Mouse (Mus musculus) adrenal gland, adult 18-20 months (tissue): ENCODE results near the gene Ifnar2. TPM values are rescaled to one million over a fixed set of nuclear protein-coding genes. Genes with fewer than 3 reads are reported as not detected.

Experiments
- DNase-seq, 2 experiments: peaks; one replicate each; pipeline ENCODE4 v3.0.0; 2021 to 2022; ENCODE audit warnings: low spot score in 2 of 2
- total RNA-seq, 2 experiments: library from RNA; stranded (reverse); gene quantifications; 1 replicate in 1 of 2; 2 replicates in 1 of 2; pipeline ENCODE4 v1.2.3; 2021

Gene Ifnar2
- total RNA-seq, 2 experiments from 2014 or later, result 99.5 to 102 TPM

DNA sequence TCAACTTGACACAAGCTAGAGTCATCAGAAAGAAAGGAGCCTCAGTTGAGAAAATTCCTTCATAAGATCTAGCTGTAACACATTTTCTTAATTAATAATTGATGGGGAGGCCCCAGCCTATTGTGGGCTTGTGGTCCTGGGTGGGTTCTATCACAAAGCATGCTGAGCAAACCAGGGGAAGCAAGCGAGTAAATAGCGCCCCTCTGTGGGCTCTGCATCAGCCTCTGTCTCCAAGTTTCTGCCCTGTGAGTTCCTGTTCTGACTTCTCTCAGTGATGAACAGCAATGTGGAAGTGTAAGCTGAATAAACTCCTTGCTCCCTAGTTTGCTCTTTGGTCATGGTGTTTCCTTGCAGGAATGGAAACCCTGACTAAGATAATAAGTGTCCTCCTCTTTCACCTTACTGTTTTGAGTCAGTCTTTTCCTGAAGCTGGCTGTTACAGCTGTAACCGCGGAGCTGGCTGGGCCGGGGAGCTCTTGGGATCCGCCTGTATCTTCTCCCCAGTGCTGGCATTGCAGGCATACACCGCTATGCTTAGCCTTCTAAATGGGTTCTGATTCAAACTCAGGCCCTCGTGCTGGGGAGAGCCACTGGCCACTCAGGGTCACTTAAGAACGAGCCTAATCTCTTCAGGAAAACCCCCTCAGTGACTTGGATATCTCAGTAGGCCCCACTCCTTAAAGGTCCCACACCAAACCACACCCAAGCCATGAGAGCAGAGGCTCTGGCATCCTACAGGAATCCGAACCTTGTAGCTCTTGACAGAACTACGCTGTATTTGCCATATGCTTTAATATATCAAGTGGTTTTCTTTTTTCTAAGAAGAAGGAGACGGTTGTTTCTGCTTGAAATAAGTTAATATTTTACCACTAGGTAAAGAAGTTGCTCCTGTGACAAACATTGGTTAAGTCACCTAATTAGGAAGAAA is 77.8 kb downstream of the Ifnar2 start:
- no peak for DNase-seq

DNA sequence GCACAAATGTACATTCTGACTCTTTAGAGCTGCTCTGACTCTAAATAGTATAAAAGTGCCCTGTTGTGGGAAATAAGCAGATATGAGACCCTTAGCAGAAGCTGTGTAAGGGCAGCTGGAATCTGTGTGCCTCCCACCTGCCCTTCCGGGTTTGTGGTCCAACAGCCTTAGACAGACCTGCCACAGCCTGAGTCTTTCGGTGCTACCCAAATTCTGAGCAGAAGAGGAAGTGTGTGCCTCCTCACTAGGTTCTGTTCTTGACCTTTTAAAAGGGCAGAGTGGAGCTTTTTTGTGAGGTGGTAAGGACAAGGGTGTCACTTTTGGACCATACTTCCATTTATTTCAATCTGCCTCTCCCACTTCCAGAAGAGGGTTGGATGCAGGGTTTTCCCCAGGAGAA is 79.4 kb downstream of the Ifnar2 start:
- no peak for DNase-seq

DNA sequence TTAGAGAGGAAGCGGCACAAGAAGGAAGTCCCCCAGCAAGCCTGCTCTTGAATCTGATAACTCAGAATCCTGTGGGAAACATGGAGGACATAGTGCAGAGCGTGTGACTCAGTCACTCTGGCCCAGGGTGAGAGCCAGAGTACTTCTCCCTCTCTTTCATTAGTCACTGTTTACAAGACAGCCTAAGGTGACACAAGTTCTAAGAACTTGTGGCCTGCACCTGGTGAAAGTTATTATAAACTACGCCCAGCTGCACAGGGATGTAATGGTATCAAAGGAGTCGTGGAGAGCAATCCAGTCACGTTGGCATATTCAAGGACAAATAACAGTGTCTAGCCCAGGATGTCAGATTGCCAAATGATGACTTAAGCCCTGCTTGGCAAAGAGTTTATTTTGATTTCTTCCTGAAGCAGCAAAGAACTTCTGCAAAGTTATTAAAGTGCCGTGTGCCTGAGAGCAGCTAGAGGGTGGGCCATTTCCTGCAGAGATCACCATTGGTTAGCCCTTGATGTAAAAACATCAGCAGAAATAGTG is 79.8 kb downstream of the Ifnar2 start:
- peak in 1 of 2 experiments; percentile 42 for DNase-seq

Other genes with a start within 250 kb of the Ifnar2 start
- not detected for gene Olig2, start 147.3 kb upstream of the Ifnar2 start, total RNA-seq
- gene Olig1, start 103.0 kb upstream of the Ifnar2 start, total RNA-seq, result under 1 TPM; 0.50 to 0.80 TPM
- not detected for gene Gm21970, start 18.9 kb downstream of the Ifnar2 start, total RNA-seq
- 100 to 1,000 TPM; 176 to 268 TPM for gene Il10rb, start 33.4 kb downstream of the Ifnar2 start, total RNA-seq
- gene Ifnar1, start 112.5 kb downstream of the Ifnar2 start, total RNA-seq, result 10 to 100 TPM; 53.5 to 55.4 TPM
- 10 to 100 TPM; 20.2 to 27.6 TPM for gene Ifngr2, start 174.3 kb downstream of the Ifnar2 start, total RNA-seq
- gene Tmem50b, start 225.0 kb downstream of the Ifnar2 start, total RNA-seq, result 10 to 100 TPM; 60.2 to 73.8 TPM
- gene Dnajc28, start 246.2 kb downstream of the Ifnar2 start, total RNA-seq, result 10 to 100 TPM; 10.4 to 10.8 TPM